Mouse (Mus musculus) megakaryocyte, adult 5-6 weeks (primary cell): Measurements from ENCODE around the gene Slc4a1. TPM values are rescaled to one million over a fixed set of nuclear protein-coding genes. Genes with fewer than 3 reads are reported as not detected.

Source experiments
- ATAC-seq: 2 replicates; pipeline ENCODE4 v1.8.0; 2016; ENCODE audit warnings: mild to moderate bottlenecking, inconsistent platforms; ENCODE audit not compliant: poor library complexity, severe bottlenecking
- total RNA-seq, 2 experiments: library from RNA; stranded (forward) in 1 of 2; stranded (reverse) in 1 of 2; fragments of 153-499, 151-499 nt in 1 of 2; fragments of 221-1000, 200-1000 nt in 1 of 2; gene quantifications; 2 replicates each; pipeline versions ENCODE4 v1.2.3 to v1.2.4; 2015 to 2017

The Slc4a1 gene
- total RNA-seq, 2 experiments from 2014 or later: 3.3 TPM

GRCm38 (mm10) chr11:102308979-102309378 is 57.0 kb downstream of the Slc4a1 start:
- peak; percentile 98 for ATAC-seq

- no peak for ATAC-seq
These were observed 57.9 kb downstream of the Slc4a1 start for GRCm38 (mm10) chr11:102308104-102308503.

DNA sequence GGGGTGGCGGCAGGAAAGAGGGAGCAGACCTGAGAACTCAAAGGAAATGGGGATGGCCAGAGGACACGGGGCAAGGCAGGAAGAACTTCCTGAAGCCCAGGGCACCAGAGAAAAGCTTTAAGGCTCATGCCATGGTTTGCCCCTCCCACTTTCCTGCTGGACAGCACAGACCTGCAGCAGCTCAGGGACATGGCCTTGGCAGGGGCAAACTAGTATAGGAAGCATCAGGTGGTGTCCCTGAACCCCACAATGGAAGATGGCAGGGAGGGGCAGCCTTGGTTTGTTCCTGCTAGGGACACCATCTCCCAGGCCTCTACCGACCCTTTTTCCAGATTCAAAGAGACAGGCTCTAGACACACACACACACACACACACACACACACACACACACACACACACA is 60.6 kb downstream of the Slc4a1 start:
- no peak for ATAC-seq

DNA sequence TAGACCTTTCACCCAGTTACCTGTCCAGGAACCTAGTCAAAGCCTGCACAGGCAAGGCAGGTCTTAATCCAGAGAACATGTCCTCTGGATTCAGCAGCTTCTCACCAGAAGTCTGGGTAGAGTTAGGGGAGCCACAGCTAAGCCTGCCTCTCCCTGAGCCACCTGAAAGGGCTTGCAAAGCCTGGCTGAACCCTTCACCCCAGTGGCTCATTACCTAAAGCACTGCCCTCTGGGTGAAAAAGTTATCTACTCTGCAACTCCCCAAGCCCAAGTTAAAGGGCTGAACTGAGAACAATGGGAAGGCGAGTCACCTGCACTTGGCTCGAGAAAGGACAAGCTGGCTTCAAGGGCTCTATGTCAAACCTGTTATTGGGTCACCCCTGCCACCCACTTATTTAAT is 61.9 kb downstream of the Slc4a1 start:
- no peak for ATAC-seq

- no peak for ATAC-seq
These were observed 66.2 kb downstream of the Slc4a1 start for GRCm38 (mm10) chr11:102299839-102300238.

Other genes with a start within 250 kb of the Slc4a1 start
- not detected in 2 replicates for gene Nags, start 220.7 kb downstream of the Slc4a1 start, total RNA-seq (2015)
- gene Nags, start 220.7 kb downstream of the Slc4a1 start, total RNA-seq (2017): not detected in 2 replicates
- 7.9 and 8.4 TPM in 2 replicates for gene Tmem101, start 209.8 kb downstream of the Slc4a1 start, total RNA-seq (2015)
- 12.5 and 16.3 TPM in 2 replicates for gene Tmem101, start 209.8 kb downstream of the Slc4a1 start, total RNA-seq (2017)
- 81.3 and 83.9 TPM in 2 replicates for gene Lsm12, start 180.9 kb downstream of the Slc4a1 start, total RNA-seq (2015)
- 43.0 and 46.5 TPM in 2 replicates for gene Lsm12, start 180.9 kb downstream of the Slc4a1 start, total RNA-seq (2017)
- 23.4 and 23.8 TPM in 2 replicates for gene G6pc3, start 176.6 kb downstream of the Slc4a1 start, total RNA-seq (2015)
- 14.7 and 19.1 TPM in 2 replicates for gene G6pc3, start 176.6 kb downstream of the Slc4a1 start, total RNA-seq (2017)
- gene Hdac5, start 136.0 kb downstream of the Slc4a1 start, total RNA-seq (2015): 35.0 and 47.6 TPM in 2 replicates
- 36.2 and 36.5 TPM in 2 replicates for gene Hdac5, start 136.0 kb downstream of the Slc4a1 start, total RNA-seq (2017)
- 8.7 and 12.8 TPM in 2 replicates for gene BC030867, start 117.3 kb downstream of the Slc4a1 start, total RNA-seq (2015)
- 4.6 and 5.0 TPM in 2 replicates for gene BC030867, start 117.3 kb downstream of the Slc4a1 start, total RNA-seq (2017)
- gene Asb16, start 97.5 kb downstream of the Slc4a1 start, total RNA-seq (2015): 0.04 TPM in 1 of 2 replicates, not detected in the other
- gene Asb16, start 97.5 kb downstream of the Slc4a1 start, total RNA-seq (2017): not detected in 2 replicates
- 20.8 and 22.0 TPM in 2 replicates for gene Tmub2, start 81.3 kb downstream of the Slc4a1 start, total RNA-seq (2015)
- gene Tmub2, start 81.3 kb downstream of the Slc4a1 start, total RNA-seq (2017): 27.0 and 27.5 TPM in 2 replicates
- gene Atxn7l3, start 69.6 kb downstream of the Slc4a1 start, total RNA-seq (2015): 24.9 and 26.9 TPM in 2 replicates
- gene Atxn7l3, start 69.6 kb downstream of the Slc4a1 start, total RNA-seq (2017): 25.5 and 25.7 TPM in 2 replicates
- gene Ubtf, start 46.5 kb downstream of the Slc4a1 start, total RNA-seq (2015): 19.6 and 22.4 TPM in 2 replicates
- gene Ubtf, start 46.5 kb downstream of the Slc4a1 start, total RNA-seq (2017): 82.8 and 90.2 TPM in 2 replicates
- gene Rundc3a, start 27.2 kb upstream of the Slc4a1 start, total RNA-seq (2015): not detected in 2 replicates
- gene Rundc3a, start 27.2 kb upstream of the Slc4a1 start, total RNA-seq (2017): not detected in 2 replicates
- gene Slc25a39, start 41.7 kb upstream of the Slc4a1 start, total RNA-seq (2015): 41.5 and 47.5 TPM in 2 replicates
- 20.5 and 22.8 TPM in 2 replicates for gene Slc25a39, start 41.7 kb upstream of the Slc4a1 start, total RNA-seq (2017)
- 509 and 566 TPM in 2 replicates for gene Grn, start 64.1 kb upstream of the Slc4a1 start, total RNA-seq (2015)
- 201 and 225 TPM in 2 replicates for gene Grn, start 64.1 kb upstream of the Slc4a1 start, total RNA-seq (2017)
- 0.09 TPM in 1 of 2 replicates, not detected in the other for gene Fam171a2, start 81.5 kb upstream of the Slc4a1 start, total RNA-seq (2015)
- not detected in 2 replicates for gene Fam171a2, start 81.5 kb upstream of the Slc4a1 start, total RNA-seq (2017)
- gene Itga2b, start 103.9 kb upstream of the Slc4a1 start, total RNA-seq (2015): 13.2 and 16.0 TPM in 2 replicates
- gene Itga2b, start 103.9 kb upstream of the Slc4a1 start, total RNA-seq (2017): 13.2 and 17.9 TPM in 2 replicates
- gene Gpatch8, start 190.2 kb upstream of the Slc4a1 start, total RNA-seq (2015): 18.9 and 19.8 TPM in 2 replicates
- gene Gpatch8, start 190.2 kb upstream of the Slc4a1 start, total RNA-seq (2017): 21.3 and 31.3 TPM in 2 replicates
- gene Gm11627, start 213.3 kb upstream of the Slc4a1 start, total RNA-seq (2015): not detected in 2 replicates
- gene Gm11627, start 213.3 kb upstream of the Slc4a1 start, total RNA-seq (2017): not detected in 2 replicates
- not detected in 2 replicates for gene Fzd2, start 238.2 kb upstream of the Slc4a1 start, total RNA-seq (2015)
- gene Fzd2, start 238.2 kb upstream of the Slc4a1 start, total RNA-seq (2017): not detected in 2 replicates